Mouse (Mus musculus) intestine, postnatal 0 days (tissue): ENCODE data around the gene Bach1. TPM values are rescaled to one million over a fixed set of nuclear protein-coding genes. Genes with fewer than 3 reads are reported as not detected.
A peak's percentile ranks its signal among the peaks of the same experiment; 100 is the strongest.

Source experiments
- ATAC-seq: fragments of 200-750 bp; cut with Nextera tagmentation; 2 replicates; pipeline ENCODE4 v1.8.0; 2017; ENCODE audit warnings: mild to moderate bottlenecking, moderate TSS enrichment, moderate library complexity
- H3K27ac ChIP-seq: fragments of 300-500 bp; sonication (generic); 2 replicates; pipeline ENCODE4 v1.5.1; 2014; ENCODE audit warnings: mild to moderate bottlenecking, low read depth, low read length, moderate library complexity
- H3K27me3 ChIP-seq: fragments of 300-500 bp; sonication (generic); replicated peaks from 2 replicates; pipeline ENCODE4 v1.6.1; 2014; ENCODE audit warnings: low read length, mixed read lengths; ENCODE audit not compliant: control insufficient read depth, insufficient read depth
- H3K36me3 ChIP-seq: fragments of 300-500 bp; sonication (generic); 2 replicates; pipeline ENCODE4 v1.6.1; 2014; ENCODE audit warnings: mild to moderate bottlenecking, moderate library complexity; ENCODE audit not compliant: control insufficient read depth, insufficient read depth
- H3K4me1 ChIP-seq: fragments of 300-500 bp; sonication (generic); replicated peaks from 2 replicates; pipeline ENCODE4 v1.6.1; 2014; ENCODE audit warnings: antibody characterized with exemption, low read length, mixed read lengths; ENCODE audit not compliant: control insufficient read depth, insufficient read depth
- H3K4me2 ChIP-seq: fragments of 300-500 bp; sonication (generic); replicated peaks from 2 replicates; pipeline ENCODE4 v1.6.1; 2014; ENCODE audit warnings: low read depth, mild to moderate bottlenecking, moderate library complexity
- H3K4me3 ChIP-seq: fragments of 300-500 bp; sonication (generic); 2 replicates; pipeline ENCODE4 v1.5.1; 2014; ENCODE audit warnings: low read depth, low read length
- H3K9ac ChIP-seq: fragments of 300-500 bp; sonication (generic); 2 replicates; pipeline ENCODE4 v1.6.1; 2014; ENCODE audit warnings: mild to moderate bottlenecking, low read depth, low read length
- H3K9me3 ChIP-seq: fragments of 300-500 bp; sonication (generic); 2 replicates; pipeline ENCODE4 v1.6.1; 2016; ENCODE audit warnings: mixed run types; ENCODE audit not compliant: control insufficient read depth
- CTCF ChIP-seq: sonication (generic); IDR thresholded peaks from 2 replicates; pipeline ENCODE4 v1.5.1; 2016; ENCODE audit warnings: low read depth, mild to moderate bottlenecking, control low read depth, antibody characterized with exemption, moderate library complexity
- WGBS: fragments of 180-500 bp; shearing (Covaris S2); extraction: QIAGEN DNeasy Blood & Tissue Kit; methylation state at CpG from one replicate; pipeline ENCODE4 v1.1.7; 2014; 5-methylcytosine and 5-hydroxymethylcytosine counted together
- polyA plus RNA-seq: library from polyadenylated mRNA; unstranded; fragments of >200 nt; fragmentation: Nextera tagmentation; extraction: Ambion mirVana; gene quantifications from 2 replicates; pipeline ENCODE4 v1.2.1, GENCODE M21; 2015

Gene Bach1
- polyA plus RNA-seq, 1 experiment from 2014 or later, result 21.3 TPM

DNA sequence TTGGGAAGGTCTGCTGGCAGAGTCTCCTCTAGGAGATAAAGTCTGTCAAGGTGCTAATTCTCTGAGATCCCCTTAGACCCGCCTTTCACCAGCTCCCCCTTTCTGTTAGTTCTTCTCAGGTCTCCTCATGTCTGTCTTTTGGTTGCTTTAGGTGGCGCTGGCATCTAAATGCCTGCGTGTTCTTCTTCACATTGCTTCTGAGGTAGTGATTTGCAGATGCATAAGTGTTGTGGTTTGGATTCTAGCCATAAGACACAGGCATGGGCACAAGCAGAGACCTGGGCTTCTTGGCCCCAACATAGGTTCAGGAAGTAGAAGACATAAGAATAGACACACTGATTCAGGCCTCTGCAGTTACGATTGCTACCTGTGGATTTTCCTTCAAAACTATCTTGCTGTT lies 42.0 kb upstream of the Bach1 start:
- H3K27ac ChIP-seq, result no peak overlapping the region
- 88% methylated on average over 4 of the region's 4 CpGs for WGBS
- no peaks in the 10 kb centered on the region for H3K27me3 ChIP-seq
- H3K36me3 ChIP-seq, result no peaks in the 10 kb centered on the region
- no peak overlapping the region for H3K4me2 ChIP-seq
- TF ChIP-seq CTCF, result no peak
- H3K4me3 ChIP-seq, result no peak overlapping the region
- no peaks in the 10 kb centered on the region for H3K4me1 ChIP-seq
- H3K9ac ChIP-seq, result no peak overlapping the region
- no peak for ATAC-seq
- H3K9me3 ChIP-seq, result no peaks in the 10 kb centered on the region

DNA sequence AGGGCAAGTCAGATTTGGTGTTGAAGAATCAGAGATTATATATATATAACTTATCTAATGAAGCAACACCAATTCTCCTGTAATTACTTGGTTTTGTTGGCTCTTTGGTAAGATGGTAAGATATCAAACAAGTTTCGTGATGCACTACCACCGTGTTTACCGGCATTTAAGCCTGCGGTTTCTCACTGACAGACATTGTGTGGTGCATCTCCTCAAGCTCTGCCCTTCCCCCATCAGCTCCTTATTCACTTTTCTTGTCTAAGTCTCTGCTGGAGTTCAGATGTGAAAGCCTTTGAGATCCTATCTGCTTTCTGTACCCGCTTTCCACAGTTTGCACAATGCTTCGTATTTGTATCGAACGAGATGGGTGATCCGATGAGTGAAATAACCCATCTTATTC lies 41.5 kb upstream of the Bach1 start:
- Histone ChIP-seq H3K4me1 (no peaks in the 10 kb centered on the region), H3K36me3 (no peaks in the 10 kb centered on the region), H3K9me3 (no peaks in the 10 kb centered on the region), H3K4me2 (no peak overlapping the region), H3K27ac (no peak overlapping the region), H3K4me3 (no peak overlapping the region), H3K27me3 (no peaks in the 10 kb centered on the region), H3K9ac (no peak overlapping the region)
- 96% methylated on average over 9 of the region's 9 CpGs for WGBS
- TF ChIP-seq CTCF, result no peak
- ATAC-seq, result no peak

DNA sequence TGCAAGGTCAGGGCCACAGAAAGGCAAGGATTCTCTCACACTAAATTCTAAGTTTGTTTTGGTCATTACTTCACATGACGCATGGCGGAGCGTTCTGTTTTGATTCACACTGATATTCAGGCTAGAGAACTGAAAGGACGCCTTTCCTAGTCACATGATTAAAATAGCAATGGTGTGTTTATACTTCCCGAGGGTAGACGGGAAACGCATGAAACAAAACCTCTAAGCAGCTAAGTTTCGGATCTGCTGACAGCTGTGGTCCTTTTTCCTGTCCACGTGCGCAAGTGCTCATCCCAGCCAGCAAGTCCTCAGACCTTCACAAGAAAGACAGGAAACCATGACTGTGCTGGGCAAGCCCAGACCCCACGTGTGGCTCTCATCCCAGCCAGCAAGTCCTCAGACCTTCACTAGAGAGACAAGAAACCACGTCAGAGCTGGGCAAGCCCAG lies 37.7 kb upstream of the Bach1 start:
- 0 out of 2 replicates have a peak overlapping the region, but pooled peaks have one; percentile 3 for H3K9ac ChIP-seq
- H3K4me2 ChIP-seq, result peak overlapping the region; percentile 52
- H3K36me3 ChIP-seq, result no peaks in the 10 kb centered on the region
- H3K27me3 ChIP-seq, result no peaks in the 10 kb centered on the region
- no peaks in the 10 kb centered on the region for H3K4me1 ChIP-seq
- peak overlapping the region; percentile 12; the same call in 1 of the 2 replicates for H3K4me3 ChIP-seq
- peak overlapping the region; percentile 35 for H3K27ac ChIP-seq
- no peaks in the 10 kb centered on the region for H3K9me3 ChIP-seq
- WGBS, result 47% methylated on average over 12 of the region's 12 CpGs
- ATAC-seq, result no peak
- no peak for TF ChIP-seq CTCF

DNA sequence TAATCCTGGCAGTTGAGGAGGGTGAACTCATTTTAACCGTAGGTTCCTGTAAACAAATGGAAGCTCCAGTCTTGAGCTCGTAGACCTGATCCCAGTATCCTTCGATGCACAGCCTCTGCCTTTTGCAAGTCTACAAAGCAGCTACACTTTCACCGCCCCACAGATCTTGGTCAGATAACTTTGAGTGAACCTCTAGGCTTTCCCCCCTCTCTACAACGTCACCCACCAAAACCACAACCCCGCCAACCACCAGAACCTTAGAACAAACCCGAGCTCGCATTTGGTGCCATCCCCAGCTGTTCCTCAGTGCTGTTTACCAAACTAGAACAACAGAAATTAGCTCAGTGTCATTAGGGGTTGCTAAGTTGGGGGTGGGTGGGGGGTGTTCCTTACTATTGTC lies 37.1 kb upstream of the Bach1 start:
- no peak for ATAC-seq
- Histone ChIP-seq H3K9me3 (no peaks in the 10 kb centered on the region), H3K4me2 (peak overlapping the region; percentile 52; the same call in 1 of the 2 replicates), H3K36me3 (no peaks in the 10 kb centered on the region), H3K4me1 (no peaks in the 10 kb centered on the region), H3K4me3 (no peak overlapping the region), H3K27me3 (no peaks in the 10 kb centered on the region), H3K27ac (peak overlapping the region; percentile 35; the same call in 1 of the 2 replicates), H3K9ac (no peak overlapping the region)
- WGBS, result 75% methylated on average over 8 of the region's 8 CpGs
- TF ChIP-seq CTCF, result no peak

DNA sequence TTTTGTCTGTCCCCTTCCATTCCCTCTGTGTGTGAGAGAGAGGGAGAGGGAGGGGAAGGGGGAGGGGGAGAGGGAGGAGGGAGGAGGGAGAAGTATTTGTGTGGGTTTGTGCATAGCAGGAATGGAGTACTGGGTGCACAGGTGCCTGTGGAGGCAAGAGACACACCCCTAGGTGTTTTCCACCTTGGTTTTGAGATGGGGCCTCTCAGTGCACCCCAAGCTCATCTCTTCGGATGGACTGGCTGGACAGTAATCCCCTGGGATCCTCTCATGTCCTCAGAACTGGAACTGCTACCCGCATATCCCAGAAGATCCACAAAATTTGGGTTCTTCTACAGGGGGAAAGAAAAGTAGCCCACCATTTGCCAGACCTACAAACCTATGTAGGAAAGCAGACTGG lies 36.2 kb upstream of the Bach1 start:
- H3K4me3 ChIP-seq, result no peak overlapping the region
- H3K27me3 ChIP-seq, result no peaks in the 10 kb centered on the region
- no peaks in the 10 kb centered on the region for H3K9me3 ChIP-seq
- 78% methylated on average over 2 of the region's 2 CpGs for WGBS
- ATAC-seq, result no peak
- H3K4me2 ChIP-seq, result no peak overlapping the region
- TF ChIP-seq CTCF, result no peak
- H3K9ac ChIP-seq, result no peak overlapping the region
- no peaks in the 10 kb centered on the region for H3K4me1 ChIP-seq
- H3K36me3 ChIP-seq, result no peaks in the 10 kb centered on the region
- H3K27ac ChIP-seq, result no peak overlapping the region

DNA sequence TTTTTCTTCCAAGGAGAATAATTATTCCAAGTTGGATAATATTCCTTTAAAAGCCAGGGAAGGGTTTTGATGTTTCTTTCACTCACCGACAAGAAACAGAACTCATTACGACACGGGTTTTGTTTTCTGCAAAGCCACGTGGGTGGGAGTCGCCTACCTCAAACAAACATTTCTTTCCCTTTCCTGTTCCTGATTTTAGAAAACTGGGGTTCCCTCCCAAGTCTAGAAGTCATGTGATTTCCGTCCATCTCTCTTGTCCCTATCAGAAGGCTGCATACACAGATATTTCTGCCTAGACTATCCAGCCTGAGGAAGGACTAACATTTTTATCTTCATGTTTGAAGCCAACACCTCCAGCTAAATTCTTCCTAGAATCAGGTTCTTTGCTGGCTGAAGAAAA lies 34.9 kb upstream of the Bach1 start:
- no peak for ATAC-seq
- Histone ChIP-seq H3K9ac (no peak overlapping the region), H3K27me3 (no peaks in the 10 kb centered on the region), H3K4me1 (no peaks in the 10 kb centered on the region), H3K27ac (no peak overlapping the region), H3K9me3 (no peaks in the 10 kb centered on the region), H3K4me3 (no peak overlapping the region), H3K36me3 (no peaks in the 10 kb centered on the region), H3K4me2 (no peak overlapping the region)
- TF ChIP-seq CTCF, result no peak
- WGBS, result 47% methylated on average over 6 of the region's 6 CpGs

DNA sequence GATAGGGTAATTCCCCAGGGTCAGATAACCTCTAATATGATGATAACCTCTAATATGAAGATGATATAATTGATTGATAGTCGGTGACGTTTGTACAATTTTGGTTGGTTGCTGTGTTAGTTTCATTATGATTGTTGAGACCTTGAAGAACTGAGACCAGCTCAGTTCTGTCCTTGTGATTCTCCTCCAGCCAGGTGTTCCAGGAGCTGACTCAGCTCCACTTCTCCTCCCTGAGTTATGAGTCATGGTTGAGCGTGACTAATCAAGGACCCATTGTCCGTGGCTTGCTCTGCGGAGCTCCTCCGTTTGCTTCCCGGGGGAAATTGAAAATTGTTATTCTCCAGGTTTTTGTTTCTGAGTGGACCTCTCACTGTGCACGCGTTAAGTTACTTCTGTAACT lies 33.5 kb upstream of the Bach1 start:
- WGBS, result 45% methylated on average over 9 of the region's 9 CpGs
- Histone ChIP-seq H3K9ac (no peak overlapping the region), H3K4me3 (peak overlapping the region; percentile 1; the same call in 1 of the 2 replicates), H3K9me3 (no peaks in the 10 kb centered on the region), H3K27ac (no peak overlapping the region), H3K36me3 (no peaks in the 10 kb centered on the region), H3K4me1 (0 out of 2 replicates have a peak, but pooled peaks cover 3% of the 10 kb centered on the region), H3K4me2 (peak overlapping the region; percentile 45), H3K27me3 (no peaks in the 10 kb centered on the region)
- no peak for TF ChIP-seq CTCF
- ATAC-seq, result peak; percentile 91
